In the genomic region with DNA sequence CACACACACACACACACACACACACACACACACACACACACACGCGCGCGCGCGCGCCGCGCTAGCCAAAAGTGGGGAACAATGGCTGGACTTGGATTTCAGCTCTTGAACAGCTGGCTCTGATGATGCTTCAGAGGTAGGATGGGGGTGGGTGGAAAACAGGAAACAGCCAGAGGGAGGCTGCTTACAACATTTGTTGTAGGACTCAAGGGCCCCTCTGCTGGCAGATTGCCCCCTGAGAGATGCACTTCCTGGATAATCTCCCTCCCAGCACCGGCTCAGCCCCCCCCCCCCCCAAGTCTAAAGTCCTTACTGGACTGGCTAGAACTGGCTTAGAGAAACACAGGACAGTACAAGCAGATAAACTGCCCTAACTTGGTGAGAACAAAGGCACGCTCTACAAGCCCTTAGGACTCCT, we compare ENCODE assay signal across 8 mouse cellular contexts. TPM values are rescaled to one million over a fixed set of nuclear protein-coding genes. Genes with fewer than 3 reads are reported as not detected.
A peak's percentile ranks its signal among the peaks of the same experiment; 100 is the strongest.
DNase-seq lines count a peak whose midpoint lies in the region; ATAC-seq lines count a peak whose summit lies in the region.

No protein-coding gene starts in this region.

- H3K4me1 ChIP-seq in forebrain, embryonic 14.5 days (ENCODE audit: control insufficient read depth, insufficient read depth, low read length), result peaks cover 2% of the 10 kb centered on the region; the same call in 1 of the 2 replicates
- peaks cover 6% of the 10 kb centered on the region for H3K4me1 ChIP-seq in forebrain, embryonic 15.5 days
- peaks cover 22% of the 10 kb centered on the region for H3K4me1 ChIP-seq in embryonic facial prominence, embryonic 15.5 days
- peaks cover 17% of the 10 kb centered on the region for H3K4me1 ChIP-seq in hindbrain, embryonic 13.5 days (replicated peaks)
- H3K4me1 ChIP-seq in limb, embryonic 15.5 days, result peaks cover 15% of the 10 kb centered on the region

- no peak overlapping the region for H3K9ac ChIP-seq in forebrain, embryonic 14.5 days (ENCODE audit: low read length)
- no peak overlapping the region for H3K9ac ChIP-seq in forebrain, embryonic 15.5 days (replicated peaks)
- H3K9ac ChIP-seq in embryonic facial prominence, embryonic 15.5 days, result no peak overlapping the region
- H3K9ac ChIP-seq in hindbrain, embryonic 13.5 days, result 0 out of 2 replicates have a peak overlapping the region, but pooled peaks have one; percentile 24
- no peak overlapping the region for H3K9ac ChIP-seq in limb, embryonic 15.5 days

- peak; percentile 23 for DNase-seq in forebrain, embryonic 14.5 days (ENCODE audit: low spot score)
- DNase-seq in cerebellum, postnatal 36 days, result no peak
- DNase-seq in right cerebral cortex, adult 18-20 months, result no peak
- DNase-seq in frontal cortex, postnatal 10 days (ENCODE audit: low spot score in 2 of 2), result no peak

- no peak overlapping the region for H3K4me3 ChIP-seq in forebrain, embryonic 14.5 days (ENCODE audit: low read depth, low read length)
- H3K4me3 ChIP-seq in forebrain, embryonic 15.5 days, result no peak overlapping the region
- no peak overlapping the region for H3K4me3 ChIP-seq in embryonic facial prominence, embryonic 15.5 days (replicated peaks)
- no peak overlapping the region for H3K4me3 ChIP-seq in hindbrain, embryonic 13.5 days
- H3K4me3 ChIP-seq in limb, embryonic 15.5 days, result no peak overlapping the region

- no peaks in the 10 kb centered on the region for H3K9me3 ChIP-seq in forebrain, embryonic 14.5 days (replicated peaks; ENCODE audit: control insufficient read depth, low read length)
- no peaks in the 10 kb centered on the region for H3K9me3 ChIP-seq in forebrain, embryonic 15.5 days
- no peaks in the 10 kb centered on the region for H3K9me3 ChIP-seq in embryonic facial prominence, embryonic 15.5 days (replicated peaks)
- H3K9me3 ChIP-seq in hindbrain, embryonic 13.5 days, result no peaks in the 10 kb centered on the region
- H3K9me3 ChIP-seq in limb, embryonic 15.5 days, result no peaks in the 10 kb centered on the region

- no peak for ATAC-seq in forebrain, embryonic 14.5 days
- ATAC-seq in forebrain, embryonic 15.5 days (replicated peaks), result no peak
- ATAC-seq in embryonic facial prominence, embryonic 15.5 days (ENCODE audit: insufficient number of reproducible peaks, low FRiP score, low TSS enrichment, low read depth), result peak; percentile 61
- no peak for ATAC-seq in hindbrain, embryonic 13.5 days (ENCODE audit: low FRiP score)
- ATAC-seq in limb, embryonic 15.5 days (ENCODE audit: insufficient number of reproducible peaks, low FRiP score, low TSS enrichment, low read depth), result peak; percentile 62

- no peak overlapping the region for H3K27ac ChIP-seq in forebrain, embryonic 14.5 days (ENCODE audit: low read depth, low read length)
- H3K27ac ChIP-seq in forebrain, embryonic 15.5 days (replicated peaks), result no peak overlapping the region
- H3K27ac ChIP-seq in embryonic facial prominence, embryonic 15.5 days (replicated peaks), result peak overlapping the region; percentile 76
- H3K27ac ChIP-seq in hindbrain, embryonic 13.5 days, result peak overlapping the region; percentile 35; the same call in 1 of the 2 replicates
- peak overlapping the region; percentile 39 for H3K27ac ChIP-seq in limb, embryonic 15.5 days

- H3K36me3 ChIP-seq in forebrain, embryonic 14.5 days (ENCODE audit: control insufficient read depth, insufficient read depth, low read length), result no peaks in the 10 kb centered on the region
- H3K36me3 ChIP-seq in forebrain, embryonic 15.5 days, result no peaks in the 10 kb centered on the region
- no peaks in the 10 kb centered on the region for H3K36me3 ChIP-seq in embryonic facial prominence, embryonic 15.5 days
- no peaks in the 10 kb centered on the region for H3K36me3 ChIP-seq in hindbrain, embryonic 13.5 days
- H3K36me3 ChIP-seq in limb, embryonic 15.5 days, result no peaks in the 10 kb centered on the region

- H3K4me2 ChIP-seq in forebrain, embryonic 14.5 days (ENCODE audit: low read length), result no peak overlapping the region
- no peak overlapping the region for H3K4me2 ChIP-seq in forebrain, embryonic 15.5 days (replicated peaks)
- no peak overlapping the region; the same call in 1 of the 2 replicates for H3K4me2 ChIP-seq in embryonic facial prominence, embryonic 15.5 days (replicated peaks)
- no peak overlapping the region for H3K4me2 ChIP-seq in hindbrain, embryonic 13.5 days
- no peak overlapping the region for H3K4me2 ChIP-seq in limb, embryonic 15.5 days

- 68% methylated on average over 11 of the region's 11 CpGs for WGBS in forebrain, embryonic 14.5 days
- WGBS in forebrain, embryonic 15.5 days, result 76% methylated on average over 11 of the region's 11 CpGs
- 6% methylated on average over 11 of the region's 11 CpGs for WGBS in embryonic facial prominence, embryonic 15.5 days
- WGBS in hindbrain, embryonic 13.5 days, result 82% methylated on average over 11 of the region's 11 CpGs
- WGBS in limb, embryonic 15.5 days, result 38% methylated on average over 11 of the region's 11 CpGs

- no peaks in the 10 kb centered on the region for H3K27me3 ChIP-seq in forebrain, embryonic 14.5 days (replicated peaks; ENCODE audit: control insufficient read depth, insufficient read depth, low read length)
- peaks cover 5% of the 10 kb centered on the region; the same call in 1 of the 2 replicates for H3K27me3 ChIP-seq in forebrain, embryonic 15.5 days
- no peaks in the 10 kb centered on the region for H3K27me3 ChIP-seq in embryonic facial prominence, embryonic 15.5 days
- peaks cover 10% of the 10 kb centered on the region for H3K27me3 ChIP-seq in hindbrain, embryonic 13.5 days
- peaks cover 5% of the 10 kb centered on the region for H3K27me3 ChIP-seq in limb, embryonic 15.5 days

RNA-seq across cellular contexts. Expression of a gene that starts 4.9 kb away (rescaled TPM):
- 22.8 and 23.9 TPM in 2 replicates for polyA plus RNA-seq in forebrain, embryonic 14.5 days (2014; fragmentation: Nextera tagmentation; extraction: Ambion mirVana)
- polyA plus RNA-seq in forebrain, embryonic 15.5 days (2015; fragmentation: Nextera tagmentation; extraction: Ambion mirVana), result 31.5 and 37.1 TPM in 2 replicates
- polyA plus RNA-seq in embryonic facial prominence, embryonic 15.5 days (2015; fragmentation: Nextera tagmentation; extraction: Ambion mirVana), result 56.0 and 64.0 TPM in 2 replicates
- polyA plus RNA-seq in hindbrain, embryonic 13.5 days (2015; fragmentation: Nextera tagmentation; extraction: Ambion mirVana), result 28.6 and 33.8 TPM in 2 replicates
- 50.9 and 58.6 TPM in 2 replicates for polyA plus RNA-seq in limb, embryonic 15.5 days (2015; fragmentation: Nextera tagmentation; extraction: Ambion mirVana)

RNA-seq across cellular contexts. Expression of a gene that starts 9.5 kb away (rescaled TPM):
- 5.2 and 6.4 TPM in 2 replicates for polyA plus RNA-seq in forebrain, embryonic 14.5 days (2014; fragmentation: Nextera tagmentation; extraction: Ambion mirVana)
- polyA plus RNA-seq in forebrain, embryonic 15.5 days (2015; fragmentation: Nextera tagmentation; extraction: Ambion mirVana), result 7.2 and 9.2 TPM in 2 replicates
- polyA plus RNA-seq in embryonic facial prominence, embryonic 15.5 days (2015; fragmentation: Nextera tagmentation; extraction: Ambion mirVana), result 16.6 and 16.8 TPM in 2 replicates
- polyA plus RNA-seq in hindbrain, embryonic 13.5 days (2015; fragmentation: Nextera tagmentation; extraction: Ambion mirVana), result 9.5 and 11.1 TPM in 2 replicates
- polyA plus RNA-seq in limb, embryonic 15.5 days (2015; fragmentation: Nextera tagmentation; extraction: Ambion mirVana), result 14.5 and 15.2 TPM in 2 replicates

RNA-seq across cellular contexts. Expression of a gene that starts 34.4 kb away (rescaled TPM):
- 9.8 and 10.6 TPM in 2 replicates for polyA plus RNA-seq in forebrain, embryonic 14.5 days (2014; fragmentation: Nextera tagmentation; extraction: Ambion mirVana)
- 10.0 and 12.0 TPM in 2 replicates for polyA plus RNA-seq in forebrain, embryonic 15.5 days (2015; fragmentation: Nextera tagmentation; extraction: Ambion mirVana)
- 2.3 and 3.7 TPM in 2 replicates for polyA plus RNA-seq in embryonic facial prominence, embryonic 15.5 days (2015; fragmentation: Nextera tagmentation; extraction: Ambion mirVana)
- polyA plus RNA-seq in hindbrain, embryonic 13.5 days (2015; fragmentation: Nextera tagmentation; extraction: Ambion mirVana), result 7.3 and 9.5 TPM in 2 replicates
- 1.3 and 1.4 TPM in 2 replicates for polyA plus RNA-seq in limb, embryonic 15.5 days (2015; fragmentation: Nextera tagmentation; extraction: Ambion mirVana)

RNA-seq across cellular contexts. Expression of a gene that starts 39.8 kb away (rescaled TPM):
- polyA plus RNA-seq in forebrain, embryonic 14.5 days (2014; fragmentation: Nextera tagmentation; extraction: Ambion mirVana), result 97.5 and 102 TPM in 2 replicates
- 91.5 and 93.8 TPM in 2 replicates for polyA plus RNA-seq in forebrain, embryonic 15.5 days (2015; fragmentation: Nextera tagmentation; extraction: Ambion mirVana)
- polyA plus RNA-seq in embryonic facial prominence, embryonic 15.5 days (2015; fragmentation: Nextera tagmentation; extraction: Ambion mirVana), result 141 and 147 TPM in 2 replicates
- 87.5 and 90.8 TPM in 2 replicates for polyA plus RNA-seq in hindbrain, embryonic 13.5 days (2015; fragmentation: Nextera tagmentation; extraction: Ambion mirVana)
- polyA plus RNA-seq in limb, embryonic 15.5 days (2015; fragmentation: Nextera tagmentation; extraction: Ambion mirVana), result 133 and 162 TPM in 2 replicates

RNA-seq across cellular contexts. Expression of a gene that starts 39.8 kb away (rescaled TPM):
- 90.2 and 106 TPM in 2 replicates for polyA plus RNA-seq in forebrain, embryonic 14.5 days (2014; fragmentation: Nextera tagmentation; extraction: Ambion mirVana)
- polyA plus RNA-seq in forebrain, embryonic 15.5 days (2015; fragmentation: Nextera tagmentation; extraction: Ambion mirVana), result 89.5 and 97.2 TPM in 2 replicates
- 81.3 and 83.1 TPM in 2 replicates for polyA plus RNA-seq in embryonic facial prominence, embryonic 15.5 days (2015; fragmentation: Nextera tagmentation; extraction: Ambion mirVana)
- 82.7 and 85.7 TPM in 2 replicates for polyA plus RNA-seq in hindbrain, embryonic 13.5 days (2015; fragmentation: Nextera tagmentation; extraction: Ambion mirVana)
- polyA plus RNA-seq in limb, embryonic 15.5 days (2015; fragmentation: Nextera tagmentation; extraction: Ambion mirVana), result 75.4 and 76.5 TPM in 2 replicates

Comparison
In these comparisons a context has a peak if more than half of its experiments do, and no peak if none do; other contexts are left out.
1. ATAC-seq: peak in embryonic facial prominence, embryonic 15.5 days (single experiment) and limb, embryonic 15.5 days (single experiment); none in forebrain, embryonic 14.5 days (single experiment), forebrain, embryonic 15.5 days (single experiment) and hindbrain, embryonic 13.5 days (single experiment).
2. H3K27ac ChIP-seq: peak in embryonic facial prominence, embryonic 15.5 days (single experiment), hindbrain, embryonic 13.5 days (single experiment) and limb, embryonic 15.5 days (single experiment); none in forebrain, embryonic 14.5 days (single experiment) and forebrain, embryonic 15.5 days (single experiment).